Mouse (Mus musculus) cerebellum, adult (tissue): ENCODE results near the gene Ifi35.
"Not testable (repeated sequence)": the region's sequence is repeated elsewhere in the genome, so short reads cannot be mapped to it uniquely, and the experiment has no call there.

Source experiments
- ATAC-seq: cut with Nextera tagmentation; 2 replicates; pipeline ENCODE4 v1.9.2; 2017; ENCODE audit warnings: mild to moderate bottlenecking, moderate library complexity, mixed read lengths; ENCODE audit not compliant: insufficient number of reproducible peaks, low FRiP score, low TSS enrichment

Gene Ifi35

DNA sequence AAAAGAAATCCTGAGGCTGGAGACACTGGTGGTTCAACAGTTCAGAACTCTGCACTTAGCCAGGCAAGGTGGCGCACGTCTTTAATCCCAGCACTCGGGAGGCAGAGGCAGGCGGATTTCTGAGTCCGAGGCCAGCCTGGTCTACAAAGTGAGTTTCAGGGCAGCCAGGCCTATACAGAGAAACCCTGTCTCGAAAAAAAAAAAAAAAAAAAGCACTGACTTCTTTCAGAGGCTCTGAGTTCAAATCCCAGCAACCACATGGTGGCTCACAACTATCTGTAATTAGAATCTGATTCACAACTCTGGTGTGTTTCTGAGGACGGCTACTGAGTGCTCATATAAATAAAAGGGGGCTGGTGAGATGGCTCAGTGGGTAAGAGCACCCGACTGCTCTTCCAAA is 1.3 kb upstream of the Ifi35 start:
- ATAC-seq, result not testable (repeated sequence)

DNA sequence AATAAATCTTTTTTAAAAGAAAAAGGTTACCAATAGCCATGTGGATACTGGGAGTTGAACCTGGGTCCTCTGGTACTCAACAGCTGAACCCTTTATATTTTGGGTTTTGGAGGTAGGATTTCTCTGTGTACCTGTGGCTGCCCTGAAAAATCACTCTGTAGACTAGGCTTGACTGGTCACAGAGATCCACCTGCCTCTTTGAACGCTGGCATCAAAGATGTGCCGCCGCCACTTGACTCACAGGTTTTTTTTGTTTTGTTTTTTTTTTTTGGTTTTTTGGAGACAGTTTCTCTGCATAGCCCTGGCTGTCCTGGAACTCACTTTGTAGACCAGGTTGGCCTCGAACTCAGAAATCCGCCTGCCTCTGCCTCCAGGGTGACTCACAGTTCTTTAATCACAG is 421 bp upstream of the Ifi35 start:
- ATAC-seq, result no peak

DNA sequence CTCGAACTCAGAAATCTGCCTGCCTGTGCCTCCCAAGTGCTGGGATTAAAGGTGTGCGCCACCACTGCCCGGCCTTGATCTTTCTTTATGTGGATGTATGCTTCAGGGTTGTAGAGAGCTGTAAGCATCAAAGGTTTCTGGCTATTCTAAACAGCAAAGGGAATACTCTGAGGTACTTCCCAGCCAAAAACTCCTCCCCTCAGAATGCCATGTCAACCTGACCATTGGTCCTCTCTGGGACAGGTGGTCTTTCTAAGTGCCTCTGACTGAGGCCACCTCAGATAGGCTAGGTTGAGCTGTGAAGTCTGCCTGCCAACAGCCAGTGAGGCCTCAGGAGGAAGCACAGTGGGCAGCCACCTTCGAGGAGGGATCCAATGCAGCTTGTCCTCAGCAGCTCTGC is 692 bp downstream of the Ifi35 start:
- ATAC-seq, result no peak

DNA sequence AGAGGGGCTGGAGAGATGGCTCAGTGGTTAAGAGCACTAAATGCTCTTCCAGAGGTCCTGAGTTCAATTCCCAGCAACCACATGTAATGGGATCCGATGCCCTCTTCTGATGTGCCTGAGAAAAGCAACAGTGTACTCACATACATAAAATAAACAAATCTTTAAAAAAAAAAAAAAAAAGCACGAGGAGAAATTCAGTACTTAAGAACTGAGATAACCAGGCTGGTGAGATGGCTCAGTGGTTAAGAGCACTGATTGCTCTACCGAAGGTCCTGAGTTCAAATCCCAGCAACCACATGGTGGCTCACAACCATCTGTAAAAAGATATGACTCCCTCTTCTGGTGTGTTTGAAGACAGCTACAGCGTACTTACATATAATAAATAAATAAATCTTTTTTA is 1.4 kb downstream of the Ifi35 start:
- not testable (repeated sequence) for ATAC-seq

DNA sequence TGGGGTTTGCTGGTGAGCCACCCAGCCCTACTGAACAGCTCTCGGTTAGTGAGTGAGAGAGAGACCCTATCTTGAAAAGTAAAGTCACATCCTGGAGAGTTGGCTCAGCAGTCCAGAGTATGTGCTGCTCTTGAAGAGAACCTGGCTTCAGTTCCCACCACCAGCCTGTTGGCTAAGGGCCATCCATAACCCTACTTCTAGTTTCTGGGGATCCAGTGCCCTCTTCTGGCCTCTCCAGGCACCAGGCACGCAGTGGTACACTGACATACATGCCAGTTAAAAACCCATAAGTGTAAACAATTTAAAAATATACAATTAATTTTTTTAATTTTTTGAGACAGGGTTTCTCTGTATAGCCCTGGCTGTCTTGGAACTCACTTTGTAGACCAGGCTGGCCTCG is 2.2 kb downstream of the Ifi35 start:
- no peak for ATAC-seq

DNA sequence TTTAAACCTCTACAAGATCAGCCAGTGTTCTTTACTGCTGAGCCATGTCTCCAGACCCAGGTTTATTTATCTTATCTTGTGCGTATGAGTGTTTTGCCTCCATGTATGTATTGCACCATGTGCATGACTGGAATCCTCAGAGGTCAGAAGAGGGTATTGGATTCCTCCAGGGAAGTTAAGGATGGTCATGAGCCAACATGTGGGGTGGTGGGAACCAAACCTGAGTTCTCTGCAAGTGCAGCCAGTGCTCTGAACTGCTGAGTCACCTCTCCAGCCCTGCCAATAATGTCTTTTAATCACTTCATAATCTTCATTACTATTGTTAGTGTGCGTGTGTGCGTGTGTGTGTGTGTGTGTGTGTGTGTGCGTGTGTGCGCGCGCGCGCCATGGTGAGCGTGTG is 3.3 kb downstream of the Ifi35 start:
- no peak for ATAC-seq

DNA sequence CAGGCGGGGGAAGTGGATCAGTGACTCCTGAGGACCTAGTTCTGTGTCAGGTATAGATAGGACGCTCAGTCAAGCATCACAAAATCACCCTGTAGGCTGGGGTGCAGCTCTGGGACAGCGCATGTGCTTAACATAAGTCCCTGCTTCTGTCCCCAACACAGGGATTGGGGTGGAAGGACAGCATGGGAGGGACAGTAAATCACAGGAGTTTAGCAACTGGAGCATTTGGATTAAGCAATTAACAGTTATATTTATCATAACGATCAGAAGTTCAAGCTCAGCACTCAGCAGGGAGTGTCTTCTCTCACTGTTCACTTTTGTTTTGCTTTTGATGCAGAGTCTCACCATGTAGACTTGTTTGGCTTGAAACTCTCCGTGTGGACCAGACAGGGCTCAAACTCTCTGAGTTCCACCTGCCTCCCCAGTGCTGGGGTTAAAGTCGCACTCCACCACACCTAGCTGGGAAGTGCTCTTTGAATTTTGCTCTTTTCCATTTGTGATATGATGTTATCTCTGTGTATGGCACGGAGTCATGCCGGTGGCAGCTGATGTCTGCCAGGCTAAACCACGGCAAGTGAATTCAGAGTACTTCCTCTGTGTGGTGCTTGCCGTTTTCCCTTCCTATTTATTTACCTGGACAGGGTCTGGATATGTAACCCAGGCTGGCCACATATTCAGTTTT is 4.0 kb downstream of the Ifi35 start:
- ATAC-seq, result no peak

DNA sequence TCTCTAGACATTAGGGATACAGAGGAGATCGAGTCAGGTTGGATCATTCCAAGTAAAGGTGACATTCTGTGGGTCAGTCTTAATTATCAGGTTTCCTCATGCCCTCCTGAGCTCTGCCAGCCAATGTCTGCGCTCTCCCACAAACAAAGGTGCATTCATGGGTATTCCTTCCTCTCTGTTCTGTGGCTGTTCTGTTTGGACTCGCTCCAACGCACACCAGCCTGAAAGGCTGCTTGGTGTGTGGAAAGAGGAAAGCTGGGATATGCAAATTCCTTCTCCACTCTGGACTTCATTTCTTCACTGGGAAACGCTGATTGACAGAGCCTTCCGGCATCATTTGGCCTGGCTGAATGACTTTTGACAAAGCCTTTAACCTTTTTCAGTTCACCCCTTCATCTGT is 6.5 kb downstream of the Ifi35 start:
- no peak for ATAC-seq

DNA sequence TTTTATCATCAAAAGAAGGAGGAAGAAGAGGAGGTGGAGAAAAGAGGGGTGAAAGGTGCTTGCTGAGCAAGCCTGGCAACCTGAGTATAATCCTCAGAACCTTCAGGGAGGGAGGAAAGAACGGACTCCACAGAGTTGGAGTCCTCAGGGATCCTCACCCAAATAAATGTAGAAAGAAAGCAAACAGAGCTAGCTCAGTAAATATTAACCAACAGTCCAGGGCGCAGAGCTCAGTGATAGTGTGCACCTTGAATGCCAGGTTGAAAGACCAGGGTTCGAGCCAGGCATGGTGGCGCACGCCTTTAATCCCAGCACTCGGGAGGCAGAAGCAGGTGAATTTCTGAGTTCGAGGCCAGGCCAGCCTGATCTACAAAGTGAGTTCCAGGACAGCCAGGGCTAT is 7.4 kb downstream of the Ifi35 start:
- ATAC-seq, result no peak

DNA sequence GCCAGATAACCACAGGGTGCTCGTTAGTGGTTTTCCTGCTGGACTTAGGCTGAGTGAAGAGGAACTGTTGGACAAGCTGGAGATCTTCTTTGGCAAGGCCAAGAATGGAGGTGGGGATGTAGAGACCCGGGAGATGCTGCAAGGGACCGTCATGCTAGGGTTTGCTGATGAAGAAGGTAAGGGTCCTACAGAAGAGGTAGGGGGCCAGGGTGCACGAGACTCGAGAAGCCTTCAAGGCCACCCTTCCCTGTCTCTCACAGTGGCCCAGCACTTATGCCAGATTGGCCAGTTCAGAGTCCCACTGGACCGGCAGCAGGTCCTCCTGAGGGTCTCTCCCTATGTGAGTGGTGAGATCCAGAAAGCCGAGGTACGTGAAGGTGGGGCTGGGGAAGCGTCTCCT is 9.4 kb downstream of the Ifi35 start:
- ATAC-seq, result no peak

DNA sequence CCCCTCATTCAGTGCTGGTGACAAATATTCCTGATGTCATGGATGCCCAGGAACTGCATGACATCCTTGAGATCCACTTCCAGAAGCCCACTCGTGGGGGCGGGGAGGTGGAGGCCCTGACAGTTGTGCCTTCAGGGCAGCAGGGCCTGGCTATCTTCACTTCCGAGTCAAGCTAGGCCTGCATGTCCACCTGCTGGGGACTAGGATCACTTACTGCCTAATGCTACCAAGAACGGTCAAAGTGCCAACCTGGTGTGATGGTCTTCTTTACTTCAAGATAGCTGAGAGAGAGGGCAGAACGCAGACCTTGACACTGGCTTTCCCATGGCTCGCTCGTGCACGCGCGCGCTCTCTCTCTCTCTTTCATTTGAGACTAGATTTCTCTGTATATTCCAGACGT is 10.0 kb downstream of the Ifi35 start:
- no peak for ATAC-seq

DNA sequence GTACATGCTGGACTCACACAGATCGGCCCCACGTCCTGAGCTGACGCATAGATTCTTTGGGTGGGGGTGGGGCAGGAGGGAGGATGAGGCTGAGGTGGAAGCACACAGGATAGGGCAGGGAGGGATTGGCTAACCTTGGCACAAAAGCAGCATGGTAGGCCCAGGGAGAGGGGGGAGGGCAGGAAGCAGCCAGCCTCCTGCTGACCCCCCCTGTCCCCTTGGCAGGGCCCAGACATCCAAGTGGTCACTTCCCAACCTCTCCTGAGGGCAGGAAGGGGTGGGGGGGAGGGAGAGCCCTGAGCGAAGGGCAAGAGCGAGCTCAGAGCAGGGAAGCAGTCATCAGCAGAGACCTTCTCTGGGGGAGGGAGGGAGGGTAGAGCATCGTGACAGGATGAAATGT is 11.5 kb downstream of the Ifi35 start:
- ATAC-seq, result no peak

DNA sequence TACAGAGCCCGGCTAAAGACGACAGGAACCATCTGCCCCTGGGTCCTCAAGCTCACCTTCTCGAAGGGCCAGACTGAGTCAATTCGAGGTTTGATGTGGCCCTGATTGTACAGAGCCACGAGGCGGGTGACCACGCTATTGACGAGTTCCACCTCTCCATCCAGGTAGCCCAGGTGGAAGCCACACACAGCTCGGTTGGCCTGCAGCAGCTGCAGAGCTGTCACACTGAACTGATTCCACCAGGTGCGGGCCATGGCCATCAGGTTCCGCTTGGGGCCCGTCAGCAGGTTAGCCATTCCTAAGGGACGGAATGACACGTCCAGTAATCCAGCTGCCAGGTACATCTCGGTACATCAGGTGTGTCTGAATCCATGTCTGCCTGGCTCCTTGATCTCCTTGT is 12.1 kb downstream of the Ifi35 start:
- no peak for ATAC-seq

DNA sequence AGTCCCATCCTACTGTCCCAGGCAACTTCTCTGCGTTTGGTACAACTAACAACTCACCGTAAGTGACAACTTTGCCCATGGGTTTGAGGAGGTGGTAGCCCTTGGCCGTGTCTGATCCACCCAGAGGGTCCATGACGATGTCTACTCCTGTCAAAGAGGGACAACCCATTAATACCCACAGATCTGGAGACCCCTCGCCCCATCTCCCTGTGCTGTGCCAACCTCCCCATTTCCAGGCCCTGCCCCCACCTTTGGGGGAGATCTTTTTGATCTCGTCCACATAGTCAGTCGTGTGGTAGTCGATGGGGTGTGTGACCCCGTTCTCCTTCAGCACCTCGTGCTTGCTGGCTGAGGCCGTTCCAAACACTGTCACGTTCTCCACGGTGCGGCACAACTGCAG is 13.9 kb downstream of the Ifi35 start:
- ATAC-seq, result no peak

DNA sequence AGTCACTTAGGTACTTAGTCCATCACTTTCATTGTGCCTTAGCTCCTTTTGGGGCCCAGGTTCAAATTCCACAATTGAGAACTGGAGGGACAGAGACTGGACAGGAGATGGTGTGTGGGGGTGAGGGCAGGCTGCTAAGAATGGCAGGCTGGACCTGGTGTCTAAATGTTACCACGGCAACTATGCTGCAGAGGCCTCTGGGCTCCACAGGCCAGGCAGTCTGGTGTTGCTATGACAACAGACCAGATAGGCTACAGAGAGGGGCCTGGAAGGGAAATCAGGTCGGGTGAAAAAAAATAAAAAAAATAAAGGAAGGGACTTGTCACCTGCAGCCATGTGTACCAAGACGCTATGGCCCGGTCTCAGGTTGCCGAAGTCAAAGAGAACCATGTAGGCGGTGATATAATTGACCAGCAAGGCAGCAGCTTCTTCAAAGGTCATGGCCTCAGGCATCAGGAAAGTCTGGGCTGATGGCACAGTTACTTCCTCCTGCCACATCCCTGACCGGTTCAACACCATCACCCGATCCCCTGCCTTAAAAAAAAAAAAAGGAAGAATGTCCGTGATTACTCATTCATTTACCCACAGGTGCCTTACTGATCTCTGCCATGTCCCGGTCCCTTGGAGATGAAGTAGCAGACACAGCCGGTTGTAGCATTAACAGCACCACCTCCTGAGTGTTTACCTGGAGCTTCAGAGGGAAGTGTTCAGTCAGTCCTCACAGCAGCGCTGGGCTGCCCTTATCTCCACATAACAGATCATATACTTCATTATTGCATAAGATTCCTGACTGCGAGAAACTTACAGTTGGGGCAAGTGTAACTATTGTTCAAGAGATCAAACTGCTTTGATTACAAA is 14.6 kb downstream of the Ifi35 start:
- no peak for ATAC-seq

DNA sequence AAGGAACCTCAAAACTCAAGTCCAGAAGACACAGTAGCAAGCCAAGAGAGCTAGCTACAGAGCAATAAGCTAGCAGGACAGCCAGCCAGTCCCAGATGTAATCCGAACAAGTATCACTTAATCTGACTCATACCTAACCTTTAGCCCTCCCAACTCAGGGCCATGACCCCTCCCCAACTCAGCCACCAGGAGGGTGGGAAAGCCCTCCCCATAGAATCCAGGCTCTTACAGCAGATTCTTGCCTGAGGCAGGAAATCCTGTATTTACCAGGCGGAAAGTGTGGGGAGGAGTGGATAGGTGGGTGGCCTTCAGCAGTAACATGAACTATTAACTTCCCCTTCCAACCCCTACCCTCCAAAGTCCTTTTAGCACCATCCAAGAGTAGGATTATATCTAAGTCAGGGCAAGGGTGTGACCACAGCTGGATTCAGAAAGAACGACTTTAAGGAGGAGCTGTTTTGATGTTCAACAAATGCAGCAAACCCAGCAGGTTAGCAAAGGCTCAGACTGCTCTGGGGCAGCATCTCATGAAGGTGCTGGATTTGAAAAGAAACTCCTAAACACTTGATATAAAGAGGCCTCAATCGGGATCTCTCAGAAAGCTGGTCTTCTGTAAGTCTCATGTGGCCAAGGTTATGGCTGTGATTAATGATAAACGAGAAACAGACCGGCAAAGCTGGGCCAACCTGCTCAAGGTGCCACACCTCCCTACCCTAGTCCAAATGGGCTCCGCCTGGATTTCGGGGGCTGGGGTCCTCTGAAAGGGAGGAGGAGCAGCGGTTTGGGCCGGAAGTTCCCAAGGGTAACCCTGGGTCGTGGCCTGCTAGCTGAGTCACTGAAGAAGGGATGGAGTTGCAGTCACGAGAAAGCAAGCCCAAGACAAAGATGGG is 16.2 kb downstream of the Ifi35 start, which contains the start of gene Rnd2:
Gene Rnd2, plus strand, starts transcription at position 789 of the 890 bp plus-strand sequence.
- ATAC-seq, result no peak

DNA sequence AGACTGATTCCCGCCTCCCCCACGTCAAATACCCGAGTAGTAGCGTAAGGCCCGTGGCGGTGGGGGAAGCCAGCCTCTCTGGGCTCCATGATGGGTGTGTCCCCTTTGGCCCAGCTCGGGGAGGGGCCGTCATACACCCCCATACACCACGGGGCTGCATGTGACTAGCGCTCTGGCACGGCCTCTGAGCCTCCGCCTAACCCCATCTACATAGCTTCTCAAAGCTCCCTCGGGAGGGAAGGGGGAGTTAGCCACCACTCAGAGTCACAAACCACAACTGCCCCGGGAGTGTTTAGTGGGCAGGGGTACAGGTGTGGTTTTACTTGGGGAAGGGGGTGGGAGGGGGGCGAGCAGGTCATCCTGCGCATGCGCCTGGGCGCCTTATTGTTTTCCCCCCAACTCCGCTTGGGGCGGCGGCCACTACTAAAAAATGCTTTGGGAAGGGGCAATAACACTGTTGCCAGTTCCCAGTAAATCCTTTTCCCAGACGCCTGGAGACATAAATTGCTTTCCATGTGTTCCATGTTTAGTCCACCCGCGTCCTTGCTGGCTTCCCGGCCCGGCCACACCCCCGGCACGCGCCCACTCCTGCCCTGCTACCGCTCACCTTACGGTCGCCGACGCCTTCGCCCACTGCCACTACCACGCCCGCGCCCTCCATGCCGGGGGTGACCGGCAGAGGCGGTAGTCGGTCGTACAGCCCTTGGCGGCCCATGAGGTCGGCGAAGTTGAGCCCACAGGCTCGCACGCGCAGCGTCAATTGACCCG is 17.1 kb downstream of the Ifi35 start:
- no peak for ATAC-seq

DNA sequence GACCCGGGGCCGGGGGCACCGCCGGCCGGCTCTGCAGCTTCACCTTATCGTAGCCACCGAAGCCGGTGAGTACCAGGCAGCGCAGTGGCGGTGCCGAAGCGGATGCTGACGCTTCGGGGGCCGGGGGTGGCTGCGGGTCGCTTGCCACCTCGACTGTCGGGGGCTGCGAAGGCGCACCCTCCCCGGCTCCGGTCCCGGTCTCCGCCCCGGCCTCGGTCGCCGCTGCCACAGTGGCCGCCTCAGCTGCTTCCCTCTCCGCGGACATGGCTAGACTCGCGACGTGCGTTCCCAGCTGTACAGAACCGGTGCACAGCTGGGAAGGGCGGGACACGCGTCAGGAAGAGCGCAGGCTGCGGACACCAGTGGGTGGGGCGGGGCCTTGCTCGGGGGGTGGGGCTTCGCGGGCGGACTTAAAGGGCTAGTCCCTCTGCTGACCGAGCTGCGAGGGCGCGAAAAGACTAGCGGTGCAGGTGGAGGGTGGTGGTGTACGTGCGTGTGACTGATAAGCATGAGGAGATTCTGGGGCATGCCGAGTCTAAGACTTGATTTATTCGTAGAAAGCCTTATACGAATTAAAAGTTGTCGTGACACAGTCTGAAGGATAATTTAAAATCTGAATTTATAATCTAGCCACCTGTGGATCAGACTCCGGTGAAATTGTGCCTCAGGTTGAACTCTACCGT is 17.8 kb downstream of the Ifi35 start, which contains the start of gene Vat1:
Gene Vat1, minus strand, starts transcription at position 362 of the 683 bp plus-strand sequence.
- ATAC-seq, result no peak

DNA sequence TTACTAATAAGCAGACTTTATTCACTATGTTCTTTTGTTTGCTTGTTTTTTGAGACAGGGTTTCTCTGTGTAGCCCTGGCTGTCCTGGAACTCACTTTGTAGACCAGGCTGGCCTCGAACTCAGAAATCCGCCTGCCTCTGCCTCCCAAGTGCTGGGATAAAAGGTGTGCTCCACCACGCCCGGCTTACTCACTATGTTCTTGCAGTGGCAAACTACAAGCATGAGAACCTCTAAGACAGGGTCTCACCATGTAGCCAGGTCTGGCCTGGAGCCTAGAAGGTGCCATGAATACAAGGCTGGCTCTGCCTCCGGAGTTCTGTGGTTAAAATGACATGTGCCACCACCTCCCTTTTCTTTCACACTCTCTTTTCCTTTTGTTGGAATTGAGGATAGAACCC is 18.3 kb downstream of the Ifi35 start:
- not testable (repeated sequence) for ATAC-seq
